18 mouse cellular contexts compared by ENCODE assay signal in the genomic region with DNA sequence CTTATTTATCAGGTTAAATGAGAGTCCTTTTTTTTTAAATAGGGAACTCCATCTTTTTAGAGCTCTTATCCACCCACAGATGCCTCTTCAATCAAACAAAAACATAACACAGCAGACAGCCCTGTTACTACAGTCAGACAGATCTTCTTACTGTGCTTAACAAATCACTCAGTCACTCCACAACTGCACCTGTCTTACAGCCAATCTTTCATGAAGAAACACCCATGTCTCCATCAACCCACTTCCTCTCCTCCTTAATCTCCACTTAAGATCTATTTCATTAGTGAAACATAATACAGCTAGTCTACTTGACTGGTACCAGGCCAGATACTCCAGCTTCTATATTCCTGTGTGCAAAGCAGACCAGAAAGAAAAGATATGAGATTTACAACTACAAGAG.
DNase-seq lines count a peak whose midpoint lies in the region; ATAC-seq and TF ChIP-seq lines count a peak whose summit lies in the region.
"Had no signal": no experiment of that assay in that cellular context is flagged by ENCODE, and none has a peak within 500 bp of the region (broad histone marks: within the 10 kb centered on the region; RNA-seq: fewer than 3 reads in every experiment).

No protein-coding gene starts in this region.

- ATAC-seq in kidney, postnatal 0 days (replicated peaks; ENCODE audit: low FRiP score, low read depth): no peak
- peak; percentile 43; the same call in 1 of the 2 replicates for ATAC-seq in embryonic facial prominence, embryonic 15.5 days (ENCODE audit: insufficient number of reproducible peaks, low FRiP score, low TSS enrichment, low read depth)
- ATAC-seq: CD4-positive, CD25-positive, alpha-beta regulatory T cell, adult 4 months; forebrain, embryonic 14.5 days had no signal

- peaks cover 5% of the 10 kb centered on the region; the same call in 1 of the 2 replicates for H3K4me1 ChIP-seq in kidney, postnatal 0 days (replicated peaks; ENCODE audit: insufficient read depth, low read length)
- peaks cover 19% of the 10 kb centered on the region for H3K4me1 ChIP-seq in kidney, adult 2 months (ENCODE audit: control insufficient read depth, insufficient read depth, low read length)
- H3K4me1 ChIP-seq in embryonic facial prominence, embryonic 15.5 days: no peaks in the 10 kb centered on the region
- H3K4me1 ChIP-seq: forebrain, embryonic 10.5 days; hindbrain, embryonic 15.5 days had no signal

- H3K36me3 ChIP-seq in kidney, postnatal 0 days (ENCODE audit: insufficient read depth, low read length): no peaks in the 10 kb centered on the region
- H3K36me3 ChIP-seq in kidney, adult 2 months (ENCODE audit: control insufficient read depth, insufficient read depth, low read length): no peaks in the 10 kb centered on the region
- no peaks in the 10 kb centered on the region for H3K36me3 ChIP-seq in embryonic facial prominence, embryonic 15.5 days
- H3K36me3 ChIP-seq: embryonic facial prominence, embryonic 12.5 days; forebrain, embryonic 10.5 days; G1E; heart, embryonic 12.5 days; hindbrain, embryonic 15.5 days had no signal

- no peak for TF ChIP-seq CTCF in gastrocnemius, adult 2 months (IDR thresholded peaks at IDR 0.05)
- TF ChIP-seq CTCF in kidney, postnatal 0 days (IDR thresholded peaks at IDR 0.05; ENCODE audit: low read depth): no peak
- no peak for TF ChIP-seq CTCF in kidney, adult 2 months (conservative IDR thresholded peaks at IDR 0.05; ENCODE audit: insufficient read depth, insufficient read length, low read depth, low read length)

- intact Hi-C loops in gastrocnemius, adult 2 months (cut with DNase I): no loop called here
- intact Hi-C loops in gastrocnemius, postnatal 14 days (cut with DNase I; ENCODE audit: low total_unique reads): no loop called here

- no peaks in the 10 kb centered on the region for H3K9me3 ChIP-seq in kidney, postnatal 0 days (replicated peaks; ENCODE audit: low read length)
- no peaks in the 10 kb centered on the region for H3K9me3 ChIP-seq in embryonic facial prominence, embryonic 15.5 days (replicated peaks)
- H3K9me3 ChIP-seq: embryonic facial prominence, embryonic 12.5 days; forebrain, embryonic 10.5 days; G1E; heart, embryonic 12.5 days; hindbrain, embryonic 15.5 days had no signal

- no peak for TF ChIP-seq POLR2A in kidney, adult 2 months (IDR thresholded peaks at IDR 0.05; ENCODE audit: low read depth, low read length)

- no peak overlapping the region for H3K9ac ChIP-seq in kidney, postnatal 0 days (ENCODE audit: low read depth, low read length)
- no peak overlapping the region for H3K9ac ChIP-seq in embryonic facial prominence, embryonic 15.5 days
- H3K9ac ChIP-seq: embryonic facial prominence, embryonic 12.5 days; heart, embryonic 12.5 days; hindbrain, embryonic 15.5 days had no signal

- H3K27ac ChIP-seq in gastrocnemius, adult 2 months: peak overlapping the region; percentile 44
- H3K27ac ChIP-seq in kidney, postnatal 0 days: no peak overlapping the region
- H3K27ac ChIP-seq in kidney, adult 2 months (ENCODE audit: insufficient read depth, low read depth, low read length): no peak overlapping the region
- H3K27ac ChIP-seq in embryonic facial prominence, embryonic 15.5 days (replicated peaks): no peak overlapping the region
- H3K27ac ChIP-seq: embryonic facial prominence, embryonic 12.5 days; forebrain, embryonic 10.5 days; hindbrain, embryonic 15.5 days had no signal

- no peak for DNase-seq in gastrocnemius, adult 2 months
- no peak for DNase-seq in gastrocnemius, postnatal 14 days
- DNase-seq in kidney, postnatal 0 days (ENCODE audit: low spot score): peak; percentile 66
- no peak for DNase-seq in kidney, adult 2 months
- no peak for DNase-seq in ovary, adult 18-20 months (ENCODE audit: low spot score)
- DNase-seq in neural tube, embryonic 10.5 days (ENCODE audit: extremely low spot score, low spot score): no peak
- DNase-seq: adrenal gland, postnatal 10 days; cerebellum, adult 11 months; cerebellum, adult 8-10 months; embryo, embryonic 11 days had no signal

- no peak overlapping the region for H3K4me2 ChIP-seq in kidney, postnatal 0 days (ENCODE audit: low read length)
- no peak overlapping the region for H3K4me2 ChIP-seq in embryonic facial prominence, embryonic 15.5 days (replicated peaks)
- H3K4me2 ChIP-seq: embryonic facial prominence, embryonic 12.5 days; heart, embryonic 12.5 days; hindbrain, embryonic 15.5 days had no signal

- no peaks in the 10 kb centered on the region for H3K27me3 ChIP-seq in kidney, postnatal 0 days (ENCODE audit: insufficient read depth, low read length)
- H3K27me3 ChIP-seq in kidney, adult 2 months (replicated peaks; ENCODE audit: control insufficient read depth, insufficient read depth, low read length): no peaks in the 10 kb centered on the region
- no peaks in the 10 kb centered on the region for H3K27me3 ChIP-seq in embryonic facial prominence, embryonic 15.5 days
- H3K27me3 ChIP-seq: embryonic facial prominence, embryonic 12.5 days; heart, embryonic 12.5 days; hindbrain, embryonic 15.5 days had no signal

- no peak overlapping the region for H3K4me3 ChIP-seq in gastrocnemius, adult 2 months
- H3K4me3 ChIP-seq in kidney, postnatal 0 days (replicated peaks; ENCODE audit: low read depth, low read length): no peak overlapping the region
- no peak overlapping the region for H3K4me3 ChIP-seq in kidney, adult 2 months (ENCODE audit: insufficient read depth, low read depth, low read length)
- H3K4me3 ChIP-seq in embryonic facial prominence, embryonic 15.5 days (replicated peaks): no peak overlapping the region
- H3K4me3 ChIP-seq: embryonic facial prominence, embryonic 12.5 days; forebrain, embryonic 10.5 days; heart, embryonic 12.5 days; hindbrain, embryonic 15.5 days had no signal
